Comparison of ENCODE assay signal across 20 mouse cellular contexts in the genomic region with DNA sequence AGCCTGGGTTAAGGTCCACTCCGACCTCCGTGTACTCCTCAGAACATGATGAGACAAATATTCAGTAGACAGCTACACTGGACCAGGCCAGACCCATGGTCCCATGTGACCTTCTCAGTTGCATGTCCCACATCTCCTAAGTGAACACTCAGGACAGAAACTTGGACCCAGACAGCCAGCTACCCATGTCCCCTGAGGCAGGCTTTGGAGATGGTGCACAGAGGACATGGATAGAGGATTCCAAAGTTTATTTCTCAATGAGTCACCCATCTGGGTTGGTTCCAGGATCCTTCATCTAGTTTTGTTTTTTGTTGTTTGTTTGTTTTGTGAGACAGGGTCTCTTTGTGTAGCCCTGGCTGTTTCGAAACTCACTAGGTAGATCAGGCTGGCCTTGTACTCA. TPM values are rescaled to one million over a fixed set of nuclear protein-coding genes. Genes with fewer than 3 reads are reported as not detected.
A peak's percentile ranks its signal among the peaks of the same experiment; 100 is the strongest.
DNase-seq lines count a peak whose midpoint lies in the region; ATAC-seq and TF ChIP-seq lines count a peak whose summit lies in the region.
"Had no signal": no experiment of that assay in that cellular context is flagged by ENCODE, and none has a peak within 500 bp of the region (broad histone marks: within the 10 kb centered on the region; RNA-seq: fewer than 3 reads in every experiment).

No protein-coding gene starts in this region.

- no peak overlapping the region for H3K4me2 ChIP-seq in intestine, embryonic 15.5 days (replicated peaks)
- H3K4me2 ChIP-seq in intestine, postnatal 0 days (replicated peaks; ENCODE audit: low read depth) = no peak overlapping the region
- no peak overlapping the region for H3K4me2 ChIP-seq in liver, embryonic 15.5 days
- H3K4me2 ChIP-seq: embryonic facial prominence, embryonic 12.5 days; forebrain, embryonic 13.5 days; limb, embryonic 12.5 days; lung, embryonic 14.5 days had no signal

- TF ChIP-seq CTCF in intestine, postnatal 0 days (IDR thresholded peaks at IDR 0.05; ENCODE audit: low read depth) = no peak

- DNase-seq in adrenal gland, postnatal 36 days = peak; percentile 17 to 35
- DNase-seq in adrenal gland, postnatal 25 days = no peak
- DNase-seq in liver = no peak
- DNase-seq: B cell, adult 2 months; gastrocnemius, postnatal 25 days; lung, embryonic 14.5 days; lung, postnatal 36 days; right cerebral cortex, postnatal 25 days; thymus, postnatal 36 days had no signal

- H3K9ac ChIP-seq in intestine, embryonic 15.5 days = no peak overlapping the region
- no peak overlapping the region for H3K9ac ChIP-seq in intestine, postnatal 0 days (ENCODE audit: low read depth, low read length)
- no peak overlapping the region for H3K9ac ChIP-seq in liver, embryonic 15.5 days
- H3K9ac ChIP-seq: embryonic facial prominence, embryonic 12.5 days; limb, embryonic 12.5 days; lung, embryonic 14.5 days had no signal

- no peaks in the 10 kb centered on the region for H3K27me3 ChIP-seq in intestine, embryonic 15.5 days (replicated peaks)
- H3K27me3 ChIP-seq in intestine, postnatal 0 days (replicated peaks; ENCODE audit: control insufficient read depth, insufficient read depth, low read length) = no peaks in the 10 kb centered on the region
- peaks cover 8% of the 10 kb centered on the region; the same call in 1 of the 2 replicates for H3K27me3 ChIP-seq in liver, embryonic 15.5 days
- H3K27me3 ChIP-seq: embryonic facial prominence, embryonic 12.5 days; forebrain, embryonic 13.5 days had no signal

- 0 out of 2 replicates have a peak, but pooled peaks have one; percentile 23 for ATAC-seq in intestine, embryonic 15.5 days
- ATAC-seq in intestine, postnatal 0 days = no peak
- no peak for ATAC-seq in liver, embryonic 15.5 days (ENCODE audit: insufficient read depth)
- ATAC-seq in cerebellum, adult (ENCODE audit: insufficient number of reproducible peaks, low FRiP score, low TSS enrichment) = no peak
- ATAC-seq: hindbrain, embryonic 16.5 days; midbrain, embryonic 16.5 days had no signal

- WGBS in intestine, embryonic 15.5 days = 89% methylated on average over 3 of the region's 3 CpGs
- 89% methylated on average over 3 of the region's 3 CpGs for WGBS in intestine, postnatal 0 days
- 58% methylated on average over 3 of the region's 3 CpGs for WGBS in liver, embryonic 15.5 days (ENCODE audit: insufficient replicate concordance)

- no peak overlapping the region for H3K27ac ChIP-seq in intestine, embryonic 15.5 days
- H3K27ac ChIP-seq in intestine, postnatal 0 days (ENCODE audit: low read depth, low read length) = no peak overlapping the region
- 0 out of 2 replicates have a peak overlapping the region, but pooled peaks have one; percentile 38 for H3K27ac ChIP-seq in liver, embryonic 15.5 days (replicated peaks)
- H3K27ac ChIP-seq: embryonic facial prominence, embryonic 12.5 days; forebrain, embryonic 13.5 days; heart, embryonic 10.5 days; limb, embryonic 12.5 days had no signal

- H3K36me3 ChIP-seq in intestine, embryonic 15.5 days = peaks cover 18% of the 10 kb centered on the region
- H3K36me3 ChIP-seq in intestine, postnatal 0 days (ENCODE audit: control insufficient read depth, insufficient read depth) = peaks cover 16% of the 10 kb centered on the region
- peaks cover 20% of the 10 kb centered on the region for H3K36me3 ChIP-seq in liver, embryonic 15.5 days (replicated peaks)

- no peaks in the 10 kb centered on the region for H3K4me1 ChIP-seq in intestine, embryonic 15.5 days (replicated peaks)
- 0 out of 2 replicates have a peak, but pooled peaks cover 2% of the 10 kb centered on the region for H3K4me1 ChIP-seq in intestine, postnatal 0 days (replicated peaks; ENCODE audit: control insufficient read depth, insufficient read depth, low read length)
- H3K4me1 ChIP-seq in liver, embryonic 15.5 days (replicated peaks) = peaks cover 27% of the 10 kb centered on the region
- H3K4me1 ChIP-seq: embryonic facial prominence, embryonic 12.5 days had no signal

- H3K9me3 ChIP-seq in intestine, embryonic 15.5 days = no peaks in the 10 kb centered on the region
- no peaks in the 10 kb centered on the region for H3K9me3 ChIP-seq in intestine, postnatal 0 days (ENCODE audit: control insufficient read depth)
- H3K9me3 ChIP-seq in liver, embryonic 15.5 days (replicated peaks) = no peaks in the 10 kb centered on the region
- H3K9me3 ChIP-seq: embryonic facial prominence, embryonic 12.5 days; forebrain, embryonic 13.5 days; heart, embryonic 10.5 days; limb, embryonic 12.5 days had no signal

- H3K4me3 ChIP-seq in intestine, embryonic 15.5 days (replicated peaks) = no peak overlapping the region
- H3K4me3 ChIP-seq in intestine, postnatal 0 days (ENCODE audit: low read depth, low read length) = no peak overlapping the region
- H3K4me3 ChIP-seq in liver, embryonic 15.5 days (replicated peaks) = no peak overlapping the region
- H3K4me3 ChIP-seq: embryonic facial prominence, embryonic 12.5 days; erythroblast, embryonic 14.5 days; forebrain, embryonic 13.5 days; heart, embryonic 10.5 days; limb, embryonic 12.5 days had no signal

RNA-seq across cellular contexts. Expression of a gene that starts 8.8 kb away (rescaled TPM):
- 10 to 100 TPM; 28.5 to 44.0 TPM for total RNA-seq in adrenal gland, postnatal 36 days (2021)
- 57.7 and 65.6 TPM in 2 replicates for total RNA-seq in adrenal gland, postnatal 25 days (2021)
- polyA plus RNA-seq in intestine, embryonic 15.5 days (2015; fragmentation: Nextera tagmentation; extraction: Ambion mirVana) = 5.8 and 6.0 TPM in 2 replicates
- 12.0 and 12.2 TPM in 2 replicates for polyA plus RNA-seq in intestine, postnatal 0 days (2015; fragmentation: Nextera tagmentation; extraction: Ambion mirVana)
- 8.0 and 9.2 TPM in 2 replicates for polyA plus RNA-seq in liver, embryonic 15.5 days (2015; fragmentation: Nextera tagmentation; extraction: Ambion mirVana)

RNA-seq across cellular contexts. Expression of a gene that starts 13.1 kb away (rescaled TPM):
- total RNA-seq in adrenal gland, postnatal 36 days (2021) = 10 to 100 TPM; 24.0 to 34.1 TPM
- total RNA-seq in adrenal gland, postnatal 25 days (2021) = 45.2 and 50.7 TPM in 2 replicates
- 20.6 and 23.0 TPM in 2 replicates for polyA plus RNA-seq in intestine, embryonic 15.5 days (2015; fragmentation: Nextera tagmentation; extraction: Ambion mirVana)
- polyA plus RNA-seq in intestine, postnatal 0 days (2015; fragmentation: Nextera tagmentation; extraction: Ambion mirVana) = 8.0 and 11.5 TPM in 2 replicates
- 10.9 and 11.7 TPM in 2 replicates for polyA plus RNA-seq in liver, embryonic 15.5 days (2015; fragmentation: Nextera tagmentation; extraction: Ambion mirVana)

RNA-seq across cellular contexts. Expression of a gene that starts 13.4 kb away (rescaled TPM):
- total RNA-seq in adrenal gland, postnatal 36 days (2021) = 10 to 100 TPM; 10.7 to 13.6 TPM
- total RNA-seq in adrenal gland, postnatal 25 days (2021) = 11.3 and 20.8 TPM in 2 replicates
- 25.4 and 26.4 TPM in 2 replicates for polyA plus RNA-seq in intestine, embryonic 15.5 days (2015; fragmentation: Nextera tagmentation; extraction: Ambion mirVana)
- polyA plus RNA-seq in intestine, postnatal 0 days (2015; fragmentation: Nextera tagmentation; extraction: Ambion mirVana) = 10.0 and 11.2 TPM in 2 replicates
- 12.4 and 15.2 TPM in 2 replicates for polyA plus RNA-seq in liver, embryonic 15.5 days (2015; fragmentation: Nextera tagmentation; extraction: Ambion mirVana)

RNA-seq across cellular contexts. Expression of a gene that starts 48.8 kb away (rescaled TPM):
- total RNA-seq in adrenal gland, postnatal 36 days (2021) = 10 to 100 TPM; 70.2 to 74.5 TPM
- 55.6 and 76.6 TPM in 2 replicates for total RNA-seq in adrenal gland, postnatal 25 days (2021)
- polyA plus RNA-seq in intestine, embryonic 15.5 days (2015; fragmentation: Nextera tagmentation; extraction: Ambion mirVana) = 55.7 and 64.3 TPM in 2 replicates
- 40.0 and 42.0 TPM in 2 replicates for polyA plus RNA-seq in intestine, postnatal 0 days (2015; fragmentation: Nextera tagmentation; extraction: Ambion mirVana)
- 28.1 and 31.9 TPM in 2 replicates for polyA plus RNA-seq in liver, embryonic 15.5 days (2015; fragmentation: Nextera tagmentation; extraction: Ambion mirVana)

Comparison
In these comparisons a context has a peak if more than half of its experiments do, and no peak if none do; other contexts are left out.
1. DNase-seq: peak in adrenal gland, postnatal 36 days (2 of 2); none in adrenal gland, postnatal 25 days (single experiment) and liver (single experiment).